ENCODE assay signal across 7 mouse cellular contexts in genomic region chr8:105613037-105613436, GRCm38 (mm10). TPM values are rescaled to one million over a fixed set of nuclear protein-coding genes. Genes with fewer than 3 reads are reported as not detected.
A peak's percentile ranks its signal among the peaks of the same experiment; 100 is the strongest.
DNase-seq lines count a peak whose midpoint lies in the region; ATAC-seq and TF ChIP-seq lines count a peak whose summit lies in the region.

No protein-coding gene starts in this region.

- no peaks in the 10 kb centered on the region for H3K27me3 ChIP-seq in G1E (ENCODE audit: insufficient read depth, low read length)
- H3K27me3 ChIP-seq in hindbrain, embryonic 16.5 days (replicated peaks; ENCODE audit: control insufficient read depth, insufficient read depth, low read length): peaks cover 2% of the 10 kb centered on the region; the same call in 1 of the 2 replicates
- H3K27me3 ChIP-seq in liver, embryonic 14.5 days (ENCODE audit: control insufficient read depth, insufficient read depth, low read length): no peaks in the 10 kb centered on the region
- peaks cover 39% of the 10 kb centered on the region for H3K27me3 ChIP-seq in neural tube, embryonic 13.5 days

- ATAC-seq in G1E (ENCODE audit: extremely low read depth, insufficient number of reproducible peaks, low FRiP score, poor library complexity, severe bottlenecking): no peak
- peak; percentile 9; the same call in 1 of the 2 replicates for ATAC-seq in hindbrain, embryonic 16.5 days
- no peak for ATAC-seq in liver, embryonic 14.5 days (ENCODE audit: insufficient read depth)
- ATAC-seq in neural tube, embryonic 13.5 days (ENCODE audit: low read depth): no peak
- no peak for ATAC-seq in megakaryocyte-erythroid progenitor cell, adult 5-6 weeks (replicated peaks; ENCODE audit: low FRiP score, low TSS enrichment, poor library complexity, severe bottlenecking)

- no peak for TF ChIP-seq CTCF in G1E (IDR thresholded peaks at IDR 0.05; ENCODE audit: low read depth, low read length)
- no peak for TF ChIP-seq CTCF in bone marrow, adult 2 months (IDR thresholded peaks at IDR 0.05; ENCODE audit: control insufficient read depth, insufficient read depth, low read length)
- TF ChIP-seq CTCF in liver, embryonic 14.5 days (IDR thresholded peaks at IDR 0.05; ENCODE audit: low read depth): no peak

- TF ChIP-seq EP300 in liver, embryonic 14.5 days (IDR thresholded peaks at IDR 0.05; ENCODE audit: low read depth): no peak

- DNase-seq in G1E (ENCODE audit: low spot score): no peak
- peak; percentile 57 for DNase-seq in gastrocnemius, postnatal 10 days
- DNase-seq in liver, embryonic 14.5 days (ENCODE audit: low read depth in 3 of 3, low spot score in 3 of 3): no peak

- no peak overlapping the region for H3K9ac ChIP-seq in hindbrain, embryonic 16.5 days (ENCODE audit: low read depth, low read length)
- no peak overlapping the region for H3K9ac ChIP-seq in liver, embryonic 14.5 days (replicated peaks)
- no peak overlapping the region; the same call in 1 of the 2 replicates for H3K9ac ChIP-seq in neural tube, embryonic 13.5 days

- H3K36me3 ChIP-seq in G1E (replicated peaks): peaks cover 83% of the 10 kb centered on the region
- H3K36me3 ChIP-seq in hindbrain, embryonic 16.5 days (ENCODE audit: control insufficient read depth, insufficient read depth, low read length): peaks cover 25% of the 10 kb centered on the region
- no peaks in the 10 kb centered on the region; the same call in 1 of the 2 replicates for H3K36me3 ChIP-seq in liver, embryonic 14.5 days (replicated peaks; ENCODE audit: control insufficient read depth, insufficient read depth, low read depth)
- peaks cover 34% of the 10 kb centered on the region for H3K36me3 ChIP-seq in neural tube, embryonic 13.5 days

- 5% methylated on average over 20 of the region's 20 CpGs for WGBS in bone marrow, adult 2 months
- WGBS in hindbrain, embryonic 16.5 days: 7% methylated on average over 20 of the region's 20 CpGs
- 8% methylated on average over 20 of the region's 20 CpGs for WGBS in liver, embryonic 14.5 days (ENCODE audit: insufficient replicate concordance)
- WGBS in neural tube, embryonic 13.5 days: 5% methylated on average over 20 of the region's 20 CpGs

- peaks cover 98% of the 10 kb centered on the region for H3K4me1 ChIP-seq in G1E (ENCODE audit: insufficient read depth, low read depth, low read length)
- H3K4me1 ChIP-seq in bone marrow, adult 2 months (ENCODE audit: control insufficient read depth, insufficient read depth, low read length): peaks cover 4% of the 10 kb centered on the region; the same call in 1 of the 2 replicates
- peaks cover 12% of the 10 kb centered on the region for H3K4me1 ChIP-seq in hindbrain, embryonic 16.5 days (ENCODE audit: control insufficient read depth, insufficient read depth, low read depth, low read length)
- peaks cover 22 to 34% of the 10 kb centered on the region in 2 experiments for H3K4me1 ChIP-seq in liver, embryonic 14.5 days (replicated peaks; ENCODE audit: control insufficient read depth in 2 of 2, insufficient read depth in 2 of 2, low read length in 1 of 2)
- peaks cover 21% of the 10 kb centered on the region for H3K4me1 ChIP-seq in neural tube, embryonic 13.5 days (replicated peaks)

- H3K4me3 ChIP-seq in G1E (ENCODE audit: low read depth, low read length): peak overlapping the region; percentile 67; the same call in 1 of the 2 replicates
- H3K4me3 ChIP-seq in bone marrow, adult 2 months (replicated peaks; ENCODE audit: control insufficient read depth, low read depth, low read length): peak overlapping the region; percentile 26
- peak overlapping the region; percentile 19; the same call in 1 of the 2 replicates for H3K4me3 ChIP-seq in hindbrain, embryonic 16.5 days (ENCODE audit: low read length)
- H3K4me3 ChIP-seq in liver, embryonic 14.5 days (ENCODE audit: insufficient read depth in 1 of 2, low read depth in 2 of 2, low read length in 2 of 2): peak overlapping the region in 1 of 2 experiments; percentile 6; a peak in 2 of 4 replicates
- H3K4me3 ChIP-seq in neural tube, embryonic 13.5 days: peak overlapping the region; percentile 44

- H3K4me2 ChIP-seq in hindbrain, embryonic 16.5 days (ENCODE audit: low read length): peak overlapping the region; percentile 84
- peak overlapping the region; percentile 64 for H3K4me2 ChIP-seq in liver, embryonic 14.5 days (ENCODE audit: low read depth)
- H3K4me2 ChIP-seq in neural tube, embryonic 13.5 days: peak overlapping the region; percentile 90

- H3K27ac ChIP-seq in bone marrow, adult 2 months (ENCODE audit: control insufficient read depth, insufficient read depth, low read depth, low read length, poor library complexity): no peak overlapping the region
- no peak overlapping the region for H3K27ac ChIP-seq in hindbrain, embryonic 16.5 days (ENCODE audit: low read depth, low read length)
- H3K27ac ChIP-seq in liver, embryonic 14.5 days: no peak overlapping the region
- H3K27ac ChIP-seq in neural tube, embryonic 13.5 days (replicated peaks): no peak overlapping the region

- no peaks in the 10 kb centered on the region for H3K9me3 ChIP-seq in G1E (replicated peaks)
- no peaks in the 10 kb centered on the region for H3K9me3 ChIP-seq in hindbrain, embryonic 16.5 days (ENCODE audit: control insufficient read depth, low read length)
- no peaks in the 10 kb centered on the region for H3K9me3 ChIP-seq in liver, embryonic 14.5 days (ENCODE audit: control insufficient read depth, low read length)
- no peaks in the 10 kb centered on the region for H3K9me3 ChIP-seq in neural tube, embryonic 13.5 days

- no peak for TF ChIP-seq POLR2A in bone marrow, adult 2 months (IDR thresholded peaks at IDR 0.05; ENCODE audit: borderline replicate concordance, control insufficient read depth, low read depth, low read length)

RNA-seq across cellular contexts. Expression of gene Ripor1, which starts 8.0 kb away (rescaled TPM):
- 179 and 221 TPM in 2 replicates for total RNA-seq in G1E (2014; fragmentation: Nextera tagmentation)
- 8.0 and 11.0 TPM in 2 replicates for total RNA-seq in G1E (2017)
- polyA plus RNA-seq in G1E (2012): 141 and 150 TPM in 2 replicates
- 11.9 and 23.1 TPM in 2 replicates for polyA plus RNA-seq in bone marrow, adult 2 months (2011; ENCODE audit: insufficient read depth, insufficient read length, low replicate concordance, missing spikeins)
- 10 to 100 TPM; 20.7 to 26.9 TPM for total RNA-seq in gastrocnemius, postnatal 10 days (2021)
- 37.2 and 41.7 TPM in 2 replicates for polyA plus RNA-seq in hindbrain, embryonic 16.5 days (2015; fragmentation: Nextera tagmentation; extraction: Ambion mirVana)
- polyA plus RNA-seq in liver, embryonic 14.5 days (2012; rRNA removed): 4.5 and 5.4 TPM in 2 replicates
- polyA plus RNA-seq in liver, embryonic 14.5 days (2014; fragmentation: Nextera tagmentation; extraction: Ambion mirVana): 4.9 and 6.1 TPM in 2 replicates
- polyA plus RNA-seq in neural tube, embryonic 13.5 days (2015; fragmentation: Nextera tagmentation; extraction: Ambion mirVana): 30.5 and 35.9 TPM in 2 replicates
- 148 and 206 TPM in 2 replicates for total RNA-seq in megakaryocyte-erythroid progenitor cell, adult 5-6 weeks (2014; fragmentation: Nextera tagmentation)
- 16.7 and 20.6 TPM in 2 replicates for total RNA-seq in megakaryocyte-erythroid progenitor cell, adult 5-6 weeks (2017)

RNA-seq across cellular contexts. Expression of gene Ctcf, which starts 23.3 kb away (rescaled TPM):
- total RNA-seq in G1E (2014; fragmentation: Nextera tagmentation) (97.8 and 133 TPM in 2 replicates), G1E (2017) (62.3 and 78.9 TPM in 2 replicates)
- polyA plus RNA-seq in G1E (2012): 155 and 190 TPM in 2 replicates
- polyA plus RNA-seq in bone marrow, adult 2 months (2011; ENCODE audit: insufficient read depth, insufficient read length, low replicate concordance, missing spikeins): 77.0 and 79.4 TPM in 2 replicates
- 10 to 100 TPM; 43.7 to 46.7 TPM for total RNA-seq in gastrocnemius, postnatal 10 days (2021)
- polyA plus RNA-seq in hindbrain, embryonic 16.5 days (2015; fragmentation: Nextera tagmentation; extraction: Ambion mirVana): 92.7 and 93.4 TPM in 2 replicates
- 11.6 and 21.1 TPM in 2 replicates for polyA plus RNA-seq in liver, embryonic 14.5 days (2012; rRNA removed)
- 40.9 and 49.2 TPM in 2 replicates for polyA plus RNA-seq in liver, embryonic 14.5 days (2014; fragmentation: Nextera tagmentation; extraction: Ambion mirVana)
- polyA plus RNA-seq in neural tube, embryonic 13.5 days (2015; fragmentation: Nextera tagmentation; extraction: Ambion mirVana): 105 and 118 TPM in 2 replicates
- total RNA-seq in megakaryocyte-erythroid progenitor cell, adult 5-6 weeks (2014; fragmentation: Nextera tagmentation): 96.1 and 112 TPM in 2 replicates
- 113 and 160 TPM in 2 replicates for total RNA-seq in megakaryocyte-erythroid progenitor cell, adult 5-6 weeks (2017)

RNA-seq across cellular contexts. Expression of gene Agrp, which starts 24.2 kb away (rescaled TPM):
- total RNA-seq in G1E (2014; fragmentation: Nextera tagmentation) (not detected in 2 replicates), G1E (2017) (not detected in 2 replicates)
- 0.10 TPM in 1 of 2 replicates, not detected in the other for polyA plus RNA-seq in G1E (2012)
- not detected in 2 replicates for polyA plus RNA-seq in bone marrow, adult 2 months (2011; ENCODE audit: insufficient read depth, insufficient read length, low replicate concordance, missing spikeins)
- under 1 TPM; 0.84 to 0.85 TPM for total RNA-seq in gastrocnemius, postnatal 10 days (2021)
- 0.75 and 1.4 TPM in 2 replicates for polyA plus RNA-seq in hindbrain, embryonic 16.5 days (2015; fragmentation: Nextera tagmentation; extraction: Ambion mirVana)
- polyA plus RNA-seq in liver, embryonic 14.5 days (2012; rRNA removed): not detected in 2 replicates
- 0.23 and 0.27 TPM in 2 replicates for polyA plus RNA-seq in liver, embryonic 14.5 days (2014; fragmentation: Nextera tagmentation; extraction: Ambion mirVana)
- polyA plus RNA-seq in neural tube, embryonic 13.5 days (2015; fragmentation: Nextera tagmentation; extraction: Ambion mirVana): 2.0 TPM in 2 replicates
- total RNA-seq in megakaryocyte-erythroid progenitor cell, adult 5-6 weeks (2014; fragmentation: Nextera tagmentation): not detected in 2 replicates
- not detected in 2 replicates for total RNA-seq in megakaryocyte-erythroid progenitor cell, adult 5-6 weeks (2017)

RNA-seq across cellular contexts. Expression of gene Atp6v0d1, which starts 47.2 kb away (rescaled TPM):
- total RNA-seq in G1E (2014; fragmentation: Nextera tagmentation): 151 and 178 TPM in 2 replicates
- total RNA-seq in G1E (2017): 110 and 118 TPM in 2 replicates
- polyA plus RNA-seq in G1E (2012): 30.0 and 37.0 TPM in 2 replicates
- 37.5 and 58.3 TPM in 2 replicates for polyA plus RNA-seq in bone marrow, adult 2 months (2011; ENCODE audit: insufficient read depth, insufficient read length, low replicate concordance, missing spikeins)
- total RNA-seq in gastrocnemius, postnatal 10 days (2021): 10 to 100 TPM; 49.3 to 54.2 TPM
- polyA plus RNA-seq in hindbrain, embryonic 16.5 days (2015; fragmentation: Nextera tagmentation; extraction: Ambion mirVana): 250 and 273 TPM in 2 replicates
- polyA plus RNA-seq in liver, embryonic 14.5 days (2012; rRNA removed): 36.0 and 40.1 TPM in 2 replicates
- polyA plus RNA-seq in liver, embryonic 14.5 days (2014; fragmentation: Nextera tagmentation; extraction: Ambion mirVana): 44.3 and 46.3 TPM in 2 replicates
- polyA plus RNA-seq in neural tube, embryonic 13.5 days (2015; fragmentation: Nextera tagmentation; extraction: Ambion mirVana): 195 and 211 TPM in 2 replicates
- 51.9 and 70.3 TPM in 2 replicates for total RNA-seq in megakaryocyte-erythroid progenitor cell, adult 5-6 weeks (2014; fragmentation: Nextera tagmentation)
- total RNA-seq in megakaryocyte-erythroid progenitor cell, adult 5-6 weeks (2017): 21.0 and 32.0 TPM in 2 replicates
